Mouse (Mus musculus) right cerebral cortex, postnatal 4 days (tissue): ENCODE data around the gene Elf1.

Experiments used
- DNase-seq: peaks from one replicate; pipeline ENCODE4 v3.0.0-alpha.2; 2022

The Elf1 gene

DNA sequence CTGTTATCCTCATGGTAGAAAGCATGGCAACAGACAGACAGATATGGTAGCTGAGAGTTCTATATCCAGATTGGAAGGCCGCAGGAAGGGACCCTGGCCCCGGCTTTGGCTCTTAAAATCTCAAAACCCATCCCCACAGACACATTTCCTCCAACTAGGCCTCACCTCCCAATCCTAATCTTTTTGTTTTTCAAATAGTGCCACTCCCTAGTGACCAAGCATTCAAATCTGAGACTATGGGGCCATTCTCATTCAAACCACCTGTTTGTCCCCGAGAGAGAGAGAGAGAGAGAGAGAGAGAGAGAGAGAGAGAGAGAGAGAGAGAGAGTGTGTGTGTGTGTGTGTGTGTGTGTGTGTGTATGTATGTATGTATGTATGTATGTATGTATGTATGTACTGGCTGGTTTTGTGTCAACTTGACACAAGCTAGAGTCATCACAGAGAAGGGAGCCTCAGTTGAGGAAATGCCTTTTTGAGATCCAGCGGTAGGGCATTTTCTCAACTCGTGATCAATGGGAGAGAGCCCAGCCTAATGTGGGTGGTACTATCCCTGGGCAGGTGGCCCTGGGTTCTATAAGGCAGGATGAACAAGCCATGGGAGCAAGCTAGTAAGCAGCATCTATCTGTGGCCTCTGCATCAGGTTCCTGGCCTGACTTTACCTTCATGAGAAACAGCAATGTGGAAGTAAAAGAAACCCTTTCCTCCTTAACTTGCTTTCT is 102.7 kb downstream of the Elf1 start:
- no peak for DNase-seq

DNA sequence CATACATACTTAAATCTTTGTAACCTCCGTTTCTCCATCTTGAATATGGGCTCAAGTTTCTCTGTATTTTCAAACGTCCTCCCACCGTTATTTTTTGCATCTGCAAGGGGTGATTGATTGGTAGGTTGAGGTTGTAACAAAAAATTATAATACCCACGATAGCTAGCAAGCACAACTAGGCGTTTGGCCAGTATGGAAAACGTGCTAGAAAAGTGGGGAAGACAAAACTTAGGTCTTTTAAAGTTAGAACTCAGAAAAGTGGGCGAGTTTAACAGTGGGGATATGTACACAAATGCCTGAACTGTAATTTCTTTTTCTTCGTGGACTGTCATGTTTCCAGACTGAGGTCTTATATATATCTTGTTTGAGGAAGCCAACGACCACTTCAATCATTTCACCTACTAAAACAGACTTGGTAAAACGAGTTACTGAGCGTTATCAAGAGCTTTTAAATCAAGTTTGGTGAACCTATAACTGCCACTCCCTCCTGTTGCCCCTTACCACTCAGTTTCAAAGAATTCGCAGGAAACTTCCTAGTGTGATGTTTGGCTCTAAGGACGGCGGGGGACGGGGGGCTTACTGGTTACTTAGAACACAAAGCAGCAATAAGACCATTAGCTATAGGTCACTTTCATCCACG is 105.6 kb downstream of the Elf1 start:
- DNase-seq: no peak

- DNase-seq: peak; percentile 95
Observed at GRCm38 (mm10) chr14:79587139-79587851, 106.3 kb downstream of the Elf1 start, which contains the start of gene Sugt1. Gene Sugt1 (plus strand): TSS chr14:79587691.

- DNase-seq: no peak
Observed at GRCm38 (mm10) chr14:79587852-79588229, 106.8 kb downstream of the Elf1 start.

GRCm38 (mm10) chr14:79588534-79588951 is 107.5 kb downstream of the Elf1 start:
- no peak for DNase-seq

GRCm38 (mm10) chr14:79589401-79589800 is 108.4 kb downstream of the Elf1 start:
- no peak for DNase-seq

DNA sequence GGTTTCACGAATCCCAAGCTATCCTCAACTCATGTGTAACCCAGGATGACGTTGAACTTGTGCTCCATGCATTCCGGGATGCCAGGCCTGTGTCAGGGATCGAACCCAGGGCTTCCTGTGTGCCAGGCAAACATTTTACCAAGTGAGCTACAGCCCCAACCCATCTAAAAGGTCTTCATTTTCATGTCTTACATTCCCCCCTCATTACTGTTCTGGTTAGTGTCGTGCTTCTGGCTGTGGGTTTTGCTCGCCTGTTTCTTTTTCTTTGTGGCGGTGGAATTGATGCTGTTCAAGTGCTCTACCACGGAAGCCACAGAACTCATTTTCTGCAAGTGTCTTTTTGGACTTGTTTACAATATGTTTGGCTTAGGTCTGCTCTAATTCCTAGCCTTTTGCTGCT is 109.9 kb downstream of the Elf1 start:
- DNase-seq: no peak

DNA sequence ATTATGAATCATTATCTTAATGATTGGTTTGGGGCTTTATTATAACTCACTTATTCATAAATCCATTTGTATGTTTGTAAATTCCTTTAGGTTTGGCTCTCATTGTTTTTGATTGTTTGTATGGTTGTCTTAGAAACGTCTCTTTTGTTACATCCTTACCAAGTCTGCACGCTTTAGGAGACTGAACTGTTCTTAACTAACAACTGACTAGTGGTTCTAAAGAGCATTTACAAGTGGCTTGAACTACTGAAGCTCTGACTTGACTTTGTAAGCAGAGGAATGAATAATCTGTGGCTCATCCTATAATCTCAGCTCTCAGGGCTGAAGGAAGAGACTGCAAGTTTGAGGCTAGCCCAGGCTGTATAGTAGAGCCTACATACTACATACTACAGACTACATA is 110.6 kb downstream of the Elf1 start:
- DNase-seq: no peak

GRCm38 (mm10) chr14:79594069-79594468 is 113.1 kb downstream of the Elf1 start:
- no peak for DNase-seq

DNA sequence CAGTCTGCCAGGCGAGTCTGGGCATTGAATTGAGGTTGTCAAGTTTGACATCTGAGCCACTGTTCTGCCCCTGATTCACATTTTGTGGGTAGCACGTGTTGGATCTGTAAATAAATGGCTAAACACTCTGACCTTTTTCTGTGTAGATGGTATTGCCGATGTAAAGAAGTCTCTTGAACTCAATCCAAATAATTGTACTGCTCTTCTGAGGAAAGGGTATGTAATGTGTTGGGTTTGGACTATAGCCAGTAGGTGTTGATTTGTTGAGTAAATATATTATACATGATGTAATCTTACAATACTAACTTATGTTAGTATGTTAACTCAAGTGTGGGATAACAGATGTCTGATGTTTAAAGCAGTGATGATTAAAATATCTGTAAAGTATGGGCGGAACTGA is 115.6 kb downstream of the Elf1 start:
- no peak for DNase-seq

- no peak for DNase-seq
Observed at GRCm38 (mm10) chr14:79605881-79606280, 124.9 kb downstream of the Elf1 start.

- no peak for DNase-seq
Observed at GRCm38 (mm10) chr14:79606392-79606791, 125.4 kb downstream of the Elf1 start.

DNA sequence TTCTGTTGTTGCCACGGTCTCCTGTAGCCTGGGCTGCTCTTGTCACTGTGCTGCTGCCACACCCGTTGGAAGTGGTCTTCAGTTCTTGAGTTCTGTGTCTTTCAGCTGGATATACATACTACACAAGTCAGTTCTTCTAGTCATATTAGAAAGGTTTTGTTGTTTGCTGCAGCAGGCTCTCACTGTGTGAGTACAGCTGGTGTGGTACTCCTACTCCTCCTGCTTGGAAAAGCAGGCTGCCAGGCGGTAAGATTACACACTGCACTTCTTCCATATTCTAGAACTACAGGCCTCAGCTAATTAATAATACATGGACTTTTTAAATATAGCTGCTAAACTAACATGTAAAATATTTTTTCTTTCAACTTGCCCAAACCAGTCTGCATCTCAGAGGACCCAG is 125.9 kb downstream of the Elf1 start:
- no peak for DNase-seq

DNA sequence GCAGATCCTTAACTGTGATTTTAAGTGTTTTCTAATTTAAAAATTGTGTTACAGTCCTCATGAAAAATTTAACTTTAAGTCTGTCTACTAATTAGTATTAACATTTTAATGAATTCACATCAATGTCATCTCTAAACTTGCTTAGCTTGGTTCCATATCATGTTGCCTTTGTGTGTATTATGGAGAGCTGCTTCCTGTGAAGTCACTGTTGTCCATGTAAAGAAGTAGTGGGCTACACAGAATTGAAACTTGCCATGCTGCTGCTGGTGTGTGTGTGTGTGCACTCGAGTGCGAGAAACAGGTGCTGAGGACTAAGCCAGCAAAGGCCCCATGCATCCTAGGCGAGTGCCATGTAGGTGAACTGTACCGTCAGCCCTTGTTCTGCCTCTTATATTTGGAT is 126.4 kb downstream of the Elf1 start:
- no peak for DNase-seq

- no peak for DNase-seq
Observed at GRCm38 (mm10) chr14:79608286-79608685, 127.3 kb downstream of the Elf1 start.

- no peak for DNase-seq
Observed at GRCm38 (mm10) chr14:79617121-79617828, 136.3 kb downstream of the Elf1 start.

GRCm38 (mm10) chr14:79619802-79620201 is 138.8 kb downstream of the Elf1 start:
- DNase-seq: no peak

- no peak for DNase-seq
Observed at GRCm38 (mm10) chr14:79621143-79621542, 140.1 kb downstream of the Elf1 start.
